Mouse (Mus musculus) liver, postnatal 0 days (tissue): ENCODE measurements around the gene Scn1b. TPM values are rescaled to one million over a fixed set of nuclear protein-coding genes. Genes with fewer than 3 reads are reported as not detected.
A peak's percentile ranks its signal among the peaks of the same experiment; 100 is the strongest.

ENCODE experiments used
- ATAC-seq: fragments of 200-750 bp; cut with Nextera tagmentation; 2 replicates; pipeline ENCODE4 v1.8.0; 2017; ENCODE audit warnings: mild to moderate bottlenecking, moderate library complexity
- DNase-seq: peaks from one replicate; pipeline ENCODE4 v3.0.0-alpha.2; 2016
- H3K27ac ChIP-seq: fragments of 300-500 bp; sonication (generic); 2 replicates; pipeline ENCODE4 v1.5.1; 2014; ENCODE audit warnings: antibody characterized with exemption, moderate library complexity, mild to moderate bottlenecking, low read depth
- H3K27me3 ChIP-seq: fragments of 300-500 bp; sonication (generic); 2 replicates; pipeline ENCODE4 v1.6.1; 2014; ENCODE audit warnings: low read length, control low read depth, mixed read lengths; ENCODE audit not compliant: insufficient read depth
- H3K36me3 ChIP-seq: fragments of 300-500 bp; sonication (generic); replicated peaks from 2 replicates; pipeline ENCODE4 v1.6.1; 2014; ENCODE audit warnings: mild to moderate bottlenecking, control low read depth, low read length, moderate library complexity, mixed read lengths; ENCODE audit not compliant: insufficient read depth
- H3K4me1 ChIP-seq: fragments of 300-500 bp; sonication (generic); 2 replicates; pipeline ENCODE4 v1.6.1; 2014; ENCODE audit warnings: antibody characterized with exemption, mild to moderate bottlenecking, control low read depth; ENCODE audit not compliant: insufficient read depth
- H3K4me2 ChIP-seq: fragments of 300-500 bp; sonication (generic); 2 replicates; pipeline ENCODE4 v1.6.1; 2014; ENCODE audit warnings: low read depth, mild to moderate bottlenecking, low read length, moderate library complexity, mixed read lengths
- H3K4me3 ChIP-seq: fragments of 300-500 bp; sonication (generic); 2 replicates; pipeline ENCODE4 v1.5.1; 2014; ENCODE audit warnings: low read depth, low read length
- H3K9ac ChIP-seq: fragments of 300-500 bp; sonication (generic); replicated peaks from 2 replicates; pipeline ENCODE4 v1.6.1; 2014; ENCODE audit warnings: mild to moderate bottlenecking, moderate library complexity
- H3K9me3 ChIP-seq: fragments of 300-500 bp; sonication (generic); 2 replicates; pipeline ENCODE4 v1.6.1; 2016; ENCODE audit warnings: mild to moderate bottlenecking, control low read depth, low read length, mixed read lengths
- CTCF ChIP-seq: sonication (generic); IDR thresholded peaks from 2 replicates; pipeline ENCODE4 v1.5.1; 2016; ENCODE audit warnings: antibody characterized with exemption, low read depth
- EP300 ChIP-seq: IDR thresholded peaks from 2 replicates; pipeline ENCODE4 v1.6.1; 2016; ENCODE audit warnings: antibody characterized with exemption, low read depth, mild to moderate bottlenecking
- whole genome bisulfite sequencing: fragments of 180-500 bp; shearing (Covaris S2); extraction: QIAGEN DNeasy Blood & Tissue Kit; methylation state at CpG from one replicate; pipeline ENCODE4 v1.1.7; 2014; ENCODE audit not compliant: insufficient replicate concordance; 5-methylcytosine and 5-hydroxymethylcytosine counted together
- polyA plus RNA-seq: library from polyadenylated mRNA; unstranded; fragments of >200 nt; fragmentation: Nextera tagmentation; extraction: Ambion mirVana; gene quantifications from 2 replicates; pipeline ENCODE4 v1.2.1, GENCODE M21; 2015

Gene Scn1b
- polyA plus RNA-seq, 1 experiment from 2014 or later, result 2.8 TPM

DNA sequence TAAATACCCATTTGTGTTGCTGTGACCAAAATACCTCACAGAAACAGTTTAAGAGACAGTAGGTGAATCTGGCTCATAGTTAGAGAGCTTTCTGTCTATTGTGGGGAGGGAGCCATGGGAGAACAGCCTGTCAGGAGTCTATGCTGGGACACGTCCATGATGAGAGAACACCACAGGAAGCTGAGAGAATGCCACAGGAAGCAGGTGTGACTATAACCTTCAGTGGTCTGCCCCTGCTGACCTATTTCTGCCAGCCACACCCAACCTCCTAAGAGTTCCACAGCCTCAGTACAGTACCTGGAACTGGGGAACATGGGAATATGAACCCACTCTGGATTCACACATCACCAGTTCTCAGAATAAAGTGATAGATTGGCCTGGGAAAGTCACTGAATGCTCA lies 37.9 kb upstream of the Scn1b start:
- TF ChIP-seq CTCF (no peak), EP300 (no peak)
- no peaks in the 10 kb centered on the region for H3K9me3 ChIP-seq
- 44% methylated on average over 1 of the region's 1 CpGs for WGBS
- no peaks in the 10 kb centered on the region for H3K36me3 ChIP-seq
- H3K27me3 ChIP-seq, result no peaks in the 10 kb centered on the region
- H3K4me2 ChIP-seq, result no peak overlapping the region
- H3K4me1 ChIP-seq, result peaks cover 8% of the 10 kb centered on the region; the same call in 1 of the 2 replicates
- ATAC-seq (no peak), DNase-seq (no peak)
- H3K9ac ChIP-seq, result no peak overlapping the region
- H3K27ac ChIP-seq, result no peak overlapping the region
- H3K4me3 ChIP-seq, result no peak overlapping the region

DNA sequence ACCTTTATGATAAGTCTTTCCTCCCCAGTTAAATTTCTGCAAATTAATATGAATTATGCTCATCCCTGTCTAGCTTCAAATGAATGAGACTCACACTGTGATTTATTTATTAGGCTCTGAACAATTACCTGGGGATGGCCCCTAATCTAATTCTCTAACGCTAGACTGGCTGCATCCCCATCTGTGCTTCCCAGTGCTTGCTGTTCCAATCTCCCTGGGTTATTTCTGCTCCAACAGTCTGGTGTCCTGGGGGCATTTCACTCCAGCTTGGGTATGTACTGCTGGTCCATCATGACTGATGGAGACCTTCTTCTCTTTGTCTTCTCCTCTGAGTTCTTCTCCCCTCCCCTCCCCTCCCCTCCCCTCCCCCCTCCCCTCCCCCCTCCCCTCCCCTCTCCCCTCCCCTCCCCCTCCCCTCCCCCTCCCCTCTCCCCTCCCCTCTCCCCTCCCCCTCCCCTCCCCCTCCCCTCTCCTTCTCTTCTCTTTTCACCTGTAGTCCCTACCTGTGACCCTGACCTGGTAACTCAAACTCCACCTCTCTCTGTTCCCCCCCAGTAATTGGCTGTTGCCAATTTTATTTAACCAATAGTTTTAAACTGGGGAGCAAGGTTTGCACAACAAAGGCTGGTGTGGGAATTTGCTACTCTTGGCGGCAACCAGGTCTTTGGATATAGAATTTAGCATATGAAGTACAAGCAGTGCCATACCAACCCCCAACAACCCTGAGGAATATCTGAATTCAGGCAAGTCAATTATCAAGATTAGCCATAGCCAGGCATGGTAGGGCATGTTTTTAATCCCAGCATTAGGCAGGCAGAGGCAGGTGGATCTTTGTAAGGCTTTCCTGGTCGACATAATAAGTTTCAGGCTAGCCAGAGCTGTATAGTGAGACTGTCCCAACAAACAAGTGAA lies 37.1 kb upstream of the Scn1b start:
- H3K27ac ChIP-seq, result no peak overlapping the region
- no peak overlapping the region for H3K4me2 ChIP-seq
- DNase-seq (no peak), ATAC-seq (no peak)
- H3K9ac ChIP-seq, result no peak overlapping the region
- H3K36me3 ChIP-seq, result no peaks in the 10 kb centered on the region
- H3K4me3 ChIP-seq, result no peak overlapping the region
- no peak for TF ChIP-seq EP300
- TF ChIP-seq CTCF, result no peak
- no peaks in the 10 kb centered on the region for H3K9me3 ChIP-seq
- peaks cover 10% of the 10 kb centered on the region; the same call in 1 of the 2 replicates for H3K4me1 ChIP-seq
- no peaks in the 10 kb centered on the region for H3K27me3 ChIP-seq
- 60% methylated on average over 3 of the region's 3 CpGs for WGBS

DNA sequence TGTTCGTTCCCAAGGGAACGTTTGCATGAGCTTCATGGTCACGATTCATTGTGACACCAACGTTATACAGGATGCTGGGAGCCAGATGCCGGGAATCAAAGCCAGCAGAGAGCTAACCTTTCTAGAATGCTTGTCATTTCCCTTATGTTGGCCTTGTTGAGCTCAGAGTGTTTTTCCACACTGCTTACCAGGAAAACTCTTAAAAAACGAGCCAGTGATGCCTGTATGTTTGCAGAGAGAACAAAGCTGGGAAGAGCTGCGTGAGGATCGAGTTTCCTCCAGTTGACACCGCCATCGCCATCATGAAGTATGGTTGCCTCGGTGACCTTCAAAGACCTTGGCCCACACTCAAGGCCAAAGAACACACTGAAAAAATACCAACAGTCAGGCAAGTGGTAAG lies 35.5 kb upstream of the Scn1b start:
- 65% methylated on average over 11 of the region's 11 CpGs for WGBS

DNA sequence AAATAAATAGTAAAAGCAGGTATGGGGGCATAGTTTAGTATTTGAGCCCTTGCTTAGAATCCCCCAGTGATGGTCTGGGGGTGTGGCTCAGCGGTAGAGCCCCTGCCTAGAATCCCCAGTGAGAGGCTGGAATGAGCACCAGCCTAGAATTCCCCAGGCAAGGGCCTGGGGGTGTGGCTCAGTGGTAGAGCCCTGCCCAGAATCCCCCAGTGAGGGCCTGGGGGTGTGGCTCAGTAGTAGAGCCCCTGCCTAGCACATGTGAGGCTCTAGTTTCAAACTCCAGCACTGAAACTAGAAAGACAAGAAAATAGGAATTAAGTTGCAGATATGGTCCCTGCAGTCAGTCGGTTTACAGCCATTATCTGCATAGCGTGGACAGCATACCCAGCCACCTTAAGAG lies 35.0 kb upstream of the Scn1b start:
- Histone ChIP-seq H3K4me3 (no peak overlapping the region), H3K4me2 (no peak overlapping the region), H3K27me3 (no peaks in the 10 kb centered on the region), H3K4me1 (peaks cover 10% of the 10 kb centered on the region; the same call in 1 of the 2 replicates), H3K9me3 (no peaks in the 10 kb centered on the region), H3K9ac (no peak overlapping the region), H3K36me3 (no peaks in the 10 kb centered on the region), H3K27ac (no peak overlapping the region)
- DNase-seq, result no peak
- no peak for ATAC-seq
- TF ChIP-seq CTCF (no peak), EP300 (no peak)
- WGBS, result 52% methylated on average over 3 of the region's 3 CpGs

More for the DNA sequence above, 35.5 kb upstream of the Scn1b start:
- Histone ChIP-seq H3K4me1 (peaks cover 10% of the 10 kb centered on the region; the same call in 1 of the 2 replicates), H3K27me3 (no peaks in the 10 kb centered on the region), H3K27ac (no peak overlapping the region), H3K9ac (no peak overlapping the region), H3K36me3 (no peaks in the 10 kb centered on the region), H3K9me3 (no peaks in the 10 kb centered on the region), H3K4me3 (no peak overlapping the region), H3K4me2 (no peak overlapping the region)
- TF ChIP-seq CTCF (no peak), EP300 (no peak)
- ATAC-seq, result no peak
- no peak for DNase-seq

DNA sequence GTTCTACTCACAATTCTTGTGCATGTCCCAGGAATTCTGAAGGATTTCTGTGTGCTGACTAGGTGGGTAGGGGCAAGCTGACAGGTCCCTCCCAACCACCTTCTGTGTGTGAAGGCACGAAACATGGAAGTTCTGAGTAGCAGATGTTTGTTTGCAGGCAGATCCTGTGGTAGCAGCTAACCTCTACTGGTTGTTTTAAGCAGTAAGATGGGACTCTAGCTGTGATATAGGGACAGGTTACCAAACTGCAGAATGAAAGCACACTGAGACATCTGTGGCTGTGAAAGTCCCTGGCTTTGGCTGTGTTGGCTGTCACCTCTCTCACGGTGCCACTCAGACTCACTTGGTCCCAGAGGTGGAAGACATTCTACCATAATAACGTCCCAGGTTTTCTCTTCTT lies 34.4 kb upstream of the Scn1b start:
- Histone ChIP-seq H3K27me3 (no peaks in the 10 kb centered on the region), H3K4me1 (peaks cover 10% of the 10 kb centered on the region; the same call in 1 of the 2 replicates), H3K9ac (no peak overlapping the region), H3K36me3 (no peaks in the 10 kb centered on the region), H3K9me3 (no peaks in the 10 kb centered on the region), H3K4me3 (no peak overlapping the region), H3K27ac (0 out of 2 replicates have a peak overlapping the region, but pooled peaks have one; percentile 5), H3K4me2 (no peak overlapping the region)
- DNase-seq, result no peak
- TF ChIP-seq EP300, result no peak
- no peak for TF ChIP-seq CTCF
- 41% methylated on average over 3 of the region's 3 CpGs for WGBS
- no peak for ATAC-seq

GRCm38 (mm10) chr7:31160763-31161162 lies 34.0 kb upstream of the Scn1b start:
- H3K4me2 ChIP-seq, result no peak overlapping the region
- no peaks in the 10 kb centered on the region for H3K36me3 ChIP-seq
- WGBS, result 23% methylated on average over 5 of the region's 5 CpGs
- no peak overlapping the region for H3K4me3 ChIP-seq
- DNase-seq, result no peak
- no peak overlapping the region for H3K9ac ChIP-seq
- no peaks in the 10 kb centered on the region for H3K9me3 ChIP-seq
- H3K27me3 ChIP-seq, result no peaks in the 10 kb centered on the region
- H3K4me1 ChIP-seq, result peaks cover 12% of the 10 kb centered on the region
- TF ChIP-seq CTCF (no peak), EP300 (no peak)
- H3K27ac ChIP-seq, result 0 out of 2 replicates have a peak overlapping the region, but pooled peaks have one; percentile 5
- ATAC-seq, result no peak
